Mouse (Mus musculus) right cerebral cortex, postnatal 10 days (tissue): ENCODE data around the gene Pdia4.
"Not testable (repeated sequence)": the region's sequence is repeated elsewhere in the genome, so short reads cannot be mapped to it uniquely, and the experiment has no call there.

Experiments used
- DNase-seq, 2 experiments: peaks; one replicate each; pipeline ENCODE4 v3.0.0; 2021; ENCODE audit warnings: low spot score in 2 of 2

The Pdia4 gene

GRCm38 (mm10) chr6:47762686-47763085, 50.5 kb downstream of the Pdia4 start:
- peak in 1 of 2 experiments; percentile 23 for DNase-seq

GRCm38 (mm10) chr6:47759406-47759805, 53.8 kb downstream of the Pdia4 start:
- peak in 1 of 2 experiments; percentile 29 for DNase-seq

- peak; percentile 82 to 84 for DNase-seq
Measured at GRCm38 (mm10) chr6:47757849-47758248, 55.4 kb downstream of the Pdia4 start.

DNA sequence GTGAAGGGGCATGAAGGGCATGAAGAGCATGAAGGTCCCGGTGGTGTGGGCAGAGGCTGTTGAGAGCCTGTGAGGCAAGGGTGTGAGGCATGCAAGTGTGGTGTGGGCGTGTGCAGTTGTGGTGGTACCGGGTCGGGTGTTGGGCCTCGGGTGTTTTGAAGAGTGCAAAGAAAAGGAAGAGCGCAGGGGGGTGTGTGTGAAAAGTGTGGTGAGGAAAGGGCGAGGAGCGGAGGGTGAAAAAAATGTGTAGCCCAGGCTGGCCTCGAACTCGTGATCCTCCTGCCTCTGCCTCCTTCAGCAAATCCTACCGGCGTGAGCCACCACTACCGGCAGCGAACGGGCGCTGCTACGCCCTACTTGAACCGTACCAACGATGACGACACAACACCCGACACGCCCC, 55.8 kb downstream of the Pdia4 start:
- DNase-seq = peak in 1 of 2 experiments; percentile 16

DNA sequence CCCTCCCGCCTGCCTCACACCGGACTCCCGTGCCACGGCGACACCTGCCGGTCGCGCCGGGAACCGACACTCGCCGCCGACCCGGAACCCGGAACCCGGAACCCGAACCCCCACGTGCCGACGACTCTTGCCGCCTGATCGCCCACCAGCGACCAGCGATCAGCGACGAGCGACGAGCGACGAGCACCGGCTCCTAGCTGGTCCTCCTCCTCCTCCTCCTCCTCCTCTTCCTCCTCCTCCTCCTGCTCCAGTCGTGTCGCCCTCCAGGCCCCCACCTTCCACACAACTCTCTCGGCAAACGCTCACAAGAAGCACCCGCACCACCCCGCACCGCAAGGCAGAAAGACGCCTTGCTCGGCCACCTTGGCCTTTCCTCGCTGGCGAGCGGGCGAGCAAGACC, 60.1 kb downstream of the Pdia4 start:
- not testable (repeated sequence) for DNase-seq

DNA sequence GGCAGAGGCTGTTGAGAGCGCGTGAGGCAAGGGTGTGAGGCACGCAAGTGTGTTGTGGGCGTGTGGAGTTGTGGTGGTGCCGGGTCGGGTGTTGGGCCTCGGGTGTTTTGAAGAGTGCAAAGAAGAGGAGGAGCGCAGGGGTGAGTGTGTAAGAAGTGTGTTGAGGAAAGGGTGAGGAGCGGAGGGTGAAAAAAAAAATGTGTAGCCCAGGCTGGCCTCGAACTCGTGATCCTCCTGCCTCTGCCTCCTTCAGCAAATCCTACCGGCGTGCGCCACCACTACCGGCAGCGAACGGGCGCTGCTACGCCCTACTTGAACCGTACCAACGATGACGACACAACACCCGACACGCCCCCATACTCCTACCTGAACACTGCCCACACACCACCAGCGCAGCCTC, 64.9 kb downstream of the Pdia4 start:
- DNase-seq = peak; percentile 94

DNA sequence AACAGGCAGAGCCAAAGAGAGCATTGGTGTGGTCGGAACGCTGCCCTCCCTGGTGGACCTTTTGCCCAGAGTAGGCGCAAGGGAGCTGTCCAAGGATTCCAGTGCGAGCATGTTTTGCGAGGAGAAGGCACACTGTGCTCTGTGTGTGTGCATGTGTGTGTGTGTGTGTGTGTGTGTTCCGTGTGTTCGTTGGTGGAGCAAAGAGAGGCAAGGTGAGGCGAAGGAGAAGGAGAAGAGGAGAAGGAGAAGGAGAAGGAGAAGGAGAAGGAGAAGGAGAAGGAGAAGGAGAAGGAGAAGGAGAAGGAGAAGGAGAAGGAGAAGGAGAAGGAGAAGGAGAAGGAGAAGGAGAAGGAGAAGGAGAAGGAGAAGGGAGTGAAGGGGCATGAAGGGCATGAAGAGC, 65.3 kb downstream of the Pdia4 start:
- not testable (repeated sequence) for DNase-seq
